Mouse (Mus musculus): ENCODE data around the gene Gabarapl2.
A peak's percentile ranks its signal among the peaks of the same experiment; 100 is the strongest.
"Not testable (repeated sequence)": the region's sequence is repeated elsewhere in the genome, so short reads cannot be mapped to it uniquely, and the experiment has no call there.

Gene Gabarapl2

GRCm38 (mm10) chr8:111934201-111934600 lies 6.3 kb upstream of the Gabarapl2 start:
- DNase-seq (ENCODE audit: low read depth, low spot score), result no peak

GRCm38 (mm10) chr8:111937184-111937583 lies 3.3 kb upstream of the Gabarapl2 start:
- DNase-seq (ENCODE audit: low read depth, low spot score), result no peak

GRCm38 (mm10) chr8:111938076-111938985 lies 2.2 kb upstream of the Gabarapl2 start:
- not testable (repeated sequence) for DNase-seq (ENCODE audit: low read depth, low spot score)

GRCm38 (mm10) chr8:111939516-111940142 lies 874 bp upstream of the Gabarapl2 start:
- peak; percentile 82 for DNase-seq (ENCODE audit: low read depth, low spot score)

- DNase-seq (ENCODE audit: low read depth, low spot score), result peak; percentile 24
Observed at GRCm38 (mm10) chr8:111941101-111941454, 575 bp downstream of the Gabarapl2 start.

GRCm38 (mm10) chr8:111943544-111943943 lies 3.0 kb downstream of the Gabarapl2 start:
- DNase-seq (ENCODE audit: low read depth, low spot score), result no peak

GRCm38 (mm10) chr8:111947144-111947543 lies 6.6 kb downstream of the Gabarapl2 start:
- DNase-seq (ENCODE audit: low read depth, low spot score), result no peak

- DNase-seq (ENCODE audit: low read depth, low spot score), result peak; percentile 84
Observed at GRCm38 (mm10) chr8:111947954-111948353, 7.5 kb downstream of the Gabarapl2 start.

GRCm38 (mm10) chr8:111950846-111951245 lies 10.3 kb downstream of the Gabarapl2 start:
- DNase-seq (ENCODE audit: low read depth, low spot score), result no peak

GRCm38 (mm10) chr8:111951317-111951716 lies 10.8 kb downstream of the Gabarapl2 start:
- DNase-seq (ENCODE audit: low read depth, low spot score), result peak; percentile 83

- DNase-seq (ENCODE audit: low read depth, low spot score), result peak; percentile 87
Observed at GRCm38 (mm10) chr8:111951936-111952335, 11.4 kb downstream of the Gabarapl2 start.

GRCm38 (mm10) chr8:111954844-111955594 lies 14.5 kb downstream of the Gabarapl2 start:
- DNase-seq (ENCODE audit: low read depth, low spot score), result no peak

GRCm38 (mm10) chr8:111955879-111956278 lies 15.4 kb downstream of the Gabarapl2 start:
- no peak for DNase-seq (ENCODE audit: low read depth, low spot score)

GRCm38 (mm10) chr8:111957231-111957630 lies 16.7 kb downstream of the Gabarapl2 start:
- DNase-seq (ENCODE audit: low read depth, low spot score), result peak; percentile 29

- peak; percentile 51 for DNase-seq (ENCODE audit: low read depth, low spot score)
Observed at GRCm38 (mm10) chr8:111960591-111961321, 20.3 kb downstream of the Gabarapl2 start.

GRCm38 (mm10) chr8:111961330-111961729 lies 20.8 kb downstream of the Gabarapl2 start:
- no peak for DNase-seq (ENCODE audit: low read depth, low spot score)

- no peak for DNase-seq (ENCODE audit: low read depth, low spot score)
Observed at GRCm38 (mm10) chr8:111962589-111962988, 22.1 kb downstream of the Gabarapl2 start.

- no peak for DNase-seq (ENCODE audit: low read depth, low spot score)
Observed at GRCm38 (mm10) chr8:111963091-111963490, 22.6 kb downstream of the Gabarapl2 start.

- no peak for DNase-seq (ENCODE audit: low read depth, low spot score)
Observed at GRCm38 (mm10) chr8:111963546-111963945, 23.0 kb downstream of the Gabarapl2 start.

GRCm38 (mm10) chr8:111964351-111964750 lies 23.8 kb downstream of the Gabarapl2 start:
- DNase-seq (ENCODE audit: low read depth, low spot score), result peak; percentile 82

GRCm38 (mm10) chr8:111964849-111965561 lies 24.5 kb downstream of the Gabarapl2 start:
- peak; percentile 58 for DNase-seq (ENCODE audit: low read depth, low spot score)

Measured in brain, adult 2 months (tissue).